Mouse (Mus musculus) erythroblast, embryonic 14.5 days (primary cell): Measurements from ENCODE around the gene Gm26558.

Source experiments
- GATA1 ChIP-seq: IDR thresholded peaks from 2 replicates; pipeline ENCODE4 v1.6.1; 2012; ENCODE audit warnings: low read length, inconsistent platforms, mixed read lengths
- TAL1 ChIP-seq: IDR thresholded peaks from 3 replicates; pipeline ENCODE4 v1.6.1; 2012; ENCODE audit warnings: low read length, inconsistent platforms, mixed read lengths

DNA sequence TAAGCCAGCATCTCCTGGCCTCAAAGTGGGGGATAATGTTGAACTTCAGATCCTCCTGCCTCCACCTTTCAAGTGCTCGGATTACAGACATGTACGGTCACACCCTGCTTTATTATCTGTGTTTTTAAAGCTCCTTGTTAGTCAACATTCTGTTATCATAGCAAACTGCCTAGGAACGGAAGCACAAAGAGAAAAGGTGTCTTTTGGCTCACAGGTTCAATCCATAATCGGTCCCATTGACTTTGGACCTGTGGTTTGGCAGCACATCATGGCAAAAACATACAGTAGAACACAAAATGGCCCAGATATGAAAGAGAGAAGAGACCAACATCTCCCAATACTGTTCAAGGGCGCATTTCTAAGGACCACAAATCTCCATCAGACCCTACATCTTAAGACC, 13.6 kb downstream of the Gm26558 start:
- no peak for TF ChIP-seq GATA1
- TF ChIP-seq TAL1, result no peak
